Mouse (Mus musculus): ENCODE results near the gene Dock9.
"Not testable (repeated sequence)": the region's sequence is repeated elsewhere in the genome, so short reads cannot be mapped to it uniquely, and the experiment has no call there.

Dock9 gene

DNA sequence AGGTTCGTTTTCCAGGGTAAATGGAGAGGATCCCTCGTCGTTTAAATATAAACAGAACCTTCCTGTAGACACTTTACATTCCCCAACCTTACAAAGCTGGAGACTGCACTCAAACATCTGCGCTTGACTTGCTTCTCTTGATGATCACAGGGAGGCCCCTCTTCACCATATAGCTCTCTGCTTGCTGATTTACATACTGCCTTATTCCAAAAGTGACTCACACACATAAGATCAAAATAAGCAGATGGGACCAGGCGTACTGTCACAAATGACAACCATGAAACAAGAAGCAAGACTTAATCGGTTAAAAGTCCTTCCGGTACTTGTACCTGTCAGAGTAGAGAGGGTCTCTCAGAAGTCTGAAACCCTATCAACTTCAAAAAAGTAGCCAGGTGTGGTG, 63.4 kb downstream of the Dock9 start:
- no peak for DNase-seq

DNA sequence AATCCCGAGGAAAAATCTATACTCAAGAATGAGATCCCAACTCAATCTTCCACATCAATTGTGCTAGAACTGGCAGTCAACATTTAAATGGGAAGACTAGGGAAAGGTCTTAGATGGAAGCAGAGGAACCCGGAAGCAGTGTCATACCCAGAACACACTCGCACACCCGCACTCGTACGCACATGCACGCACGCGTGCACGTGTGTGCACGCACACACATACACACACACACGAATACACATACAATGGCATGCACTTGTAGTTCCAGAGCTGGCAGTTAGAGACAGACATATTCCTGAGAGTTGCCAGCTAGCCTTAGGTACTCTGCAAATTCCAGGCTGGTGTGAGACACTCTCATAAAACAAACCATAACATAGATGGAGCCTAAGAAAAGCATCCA, 63.9 kb downstream of the Dock9 start:
- no peak for DNase-seq

DNA sequence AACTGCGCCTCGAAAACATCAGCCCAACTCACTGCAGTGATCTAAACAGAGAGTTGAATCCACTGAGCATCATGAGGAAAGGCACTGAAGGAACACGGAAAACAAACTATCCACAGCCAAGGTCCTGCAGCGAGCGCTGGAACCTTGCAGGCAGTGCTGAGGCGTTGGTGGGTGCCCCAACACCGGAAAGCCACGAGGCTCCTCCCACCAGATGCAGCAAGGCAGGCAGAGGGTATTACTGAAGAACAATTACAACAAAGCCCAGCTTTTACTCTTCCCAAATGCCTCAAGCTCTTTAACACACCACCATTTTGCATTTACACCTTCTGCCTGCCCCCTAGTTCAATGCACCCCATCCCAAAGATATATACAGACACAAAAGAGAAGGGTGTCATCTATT, 65.4 kb downstream of the Dock9 start:
- no peak for DNase-seq

DNA sequence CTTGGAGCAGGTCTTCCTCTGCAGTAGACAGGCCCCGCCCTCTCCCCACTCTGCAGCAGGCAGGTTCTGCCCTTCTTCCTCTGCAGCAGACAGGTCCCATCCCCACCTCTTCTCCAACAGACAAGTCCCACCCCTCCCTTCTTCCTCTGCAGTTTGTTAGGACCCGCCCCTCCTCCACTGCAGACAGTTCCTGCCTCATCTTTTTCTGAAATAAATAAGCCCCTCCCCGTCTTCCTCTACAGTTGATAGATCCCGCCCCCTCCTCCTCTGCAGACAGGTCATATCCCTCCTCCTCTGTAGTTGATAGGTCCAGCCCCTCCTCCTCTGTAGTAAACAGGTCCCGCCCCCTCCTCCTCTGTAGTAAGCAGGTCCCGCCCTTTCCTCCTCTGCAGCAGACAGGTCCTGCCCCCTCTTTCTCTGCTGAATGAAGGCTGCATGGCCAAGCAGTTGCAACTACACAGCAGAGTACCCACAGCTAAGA, 65.9 kb downstream of the Dock9 start:
- no peak for DNase-seq

DNA sequence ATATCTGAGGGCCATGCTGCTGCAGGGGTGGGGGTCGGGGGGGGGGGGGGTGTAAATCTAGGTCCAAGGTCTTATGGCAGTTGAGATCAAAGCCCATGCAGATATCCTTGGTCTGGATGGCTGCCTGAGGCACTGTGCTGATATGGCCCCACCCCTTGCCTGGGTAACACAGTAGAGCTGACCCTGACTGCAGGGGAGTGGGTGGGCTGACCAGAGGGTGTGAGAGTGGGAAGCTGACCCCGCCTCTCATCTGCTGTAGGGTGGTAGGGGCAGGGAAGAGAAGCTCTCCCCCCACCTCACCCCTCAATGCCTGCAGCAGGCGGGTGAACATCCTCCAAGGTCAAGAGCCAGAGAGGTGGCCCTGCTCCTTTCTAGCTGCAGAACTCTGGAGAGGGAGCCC, 66.7 kb downstream of the Dock9 start:
- no peak for DNase-seq

DNA sequence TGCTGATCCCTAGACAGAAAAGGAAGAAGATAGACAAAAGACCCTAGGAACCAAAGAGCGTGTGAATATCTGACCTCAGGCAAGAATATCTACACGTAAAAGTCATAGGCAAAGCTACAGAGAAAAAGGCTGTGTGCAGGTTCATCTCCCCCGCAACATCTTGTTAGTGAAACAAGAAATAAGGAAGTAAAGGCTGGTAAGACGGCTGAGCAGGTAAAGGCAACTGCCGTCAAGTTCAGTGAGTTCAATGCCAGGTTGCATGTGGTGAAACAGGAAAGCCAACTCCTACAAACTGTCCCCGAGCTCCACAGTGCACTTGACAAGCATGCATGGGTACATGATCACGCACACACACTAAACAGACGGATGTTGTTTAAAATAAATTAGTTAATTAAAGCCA, 69.6 kb downstream of the Dock9 start:
- no peak for DNase-seq

DNA sequence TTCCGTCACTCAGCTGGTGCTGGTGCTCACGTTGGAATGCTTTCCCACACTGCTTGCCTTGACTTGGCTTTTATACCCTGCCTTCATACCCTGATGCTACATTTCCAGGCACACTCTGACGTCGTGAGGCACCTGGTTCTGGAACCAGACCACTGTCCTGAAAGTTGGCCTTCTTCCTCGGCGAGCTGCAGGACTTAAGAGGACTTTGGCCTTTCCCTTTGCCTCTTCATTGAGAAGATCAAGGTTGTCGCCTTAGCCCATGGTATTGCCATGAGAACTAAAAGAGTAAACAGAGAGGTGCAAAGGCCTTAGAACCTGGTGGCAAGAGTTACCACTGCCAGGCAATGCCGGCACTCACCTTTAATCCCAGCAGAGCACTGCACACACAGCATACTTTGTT, 73.1 kb downstream of the Dock9 start:
- no peak for DNase-seq

DNA sequence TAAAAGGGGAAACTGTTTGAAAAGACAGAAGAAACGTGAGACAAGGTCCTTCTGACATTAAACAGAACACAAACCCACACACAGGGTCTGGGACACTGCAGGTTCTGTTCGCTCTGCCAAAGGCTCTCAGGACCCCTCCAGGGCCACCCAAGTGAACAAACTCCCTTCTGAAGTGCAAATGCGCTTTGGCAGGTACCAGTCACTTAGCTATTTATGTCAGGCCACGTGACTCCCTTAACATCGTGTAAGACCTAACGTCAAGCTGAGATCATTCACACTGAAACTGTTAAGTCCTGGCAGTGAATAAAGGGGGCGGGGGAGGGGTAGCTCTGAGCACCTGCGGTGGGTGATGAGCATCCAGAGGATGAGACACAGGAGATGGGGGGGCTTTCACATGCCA, 74.9 kb downstream of the Dock9 start:
- no peak for DNase-seq

DNA sequence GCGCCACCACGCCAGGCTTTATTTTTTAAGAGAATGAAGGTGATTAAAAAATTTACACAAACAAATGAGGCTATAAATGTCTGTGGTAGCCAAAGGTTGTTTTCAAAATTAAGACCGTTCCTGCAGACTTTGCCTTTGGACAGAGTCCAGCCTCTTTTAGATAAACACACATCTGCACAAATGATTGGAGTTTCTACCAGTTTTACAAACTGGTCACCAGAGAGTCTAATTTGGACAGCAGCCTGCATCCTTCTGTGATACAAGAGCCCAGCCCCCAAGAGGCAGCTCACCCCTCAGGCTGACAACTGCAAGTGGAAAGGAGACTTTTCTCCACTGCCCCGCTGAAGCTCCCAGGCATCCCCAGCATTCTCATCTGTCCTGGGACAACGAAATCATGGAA, 76.2 kb downstream of the Dock9 start:
- no peak for DNase-seq

DNA sequence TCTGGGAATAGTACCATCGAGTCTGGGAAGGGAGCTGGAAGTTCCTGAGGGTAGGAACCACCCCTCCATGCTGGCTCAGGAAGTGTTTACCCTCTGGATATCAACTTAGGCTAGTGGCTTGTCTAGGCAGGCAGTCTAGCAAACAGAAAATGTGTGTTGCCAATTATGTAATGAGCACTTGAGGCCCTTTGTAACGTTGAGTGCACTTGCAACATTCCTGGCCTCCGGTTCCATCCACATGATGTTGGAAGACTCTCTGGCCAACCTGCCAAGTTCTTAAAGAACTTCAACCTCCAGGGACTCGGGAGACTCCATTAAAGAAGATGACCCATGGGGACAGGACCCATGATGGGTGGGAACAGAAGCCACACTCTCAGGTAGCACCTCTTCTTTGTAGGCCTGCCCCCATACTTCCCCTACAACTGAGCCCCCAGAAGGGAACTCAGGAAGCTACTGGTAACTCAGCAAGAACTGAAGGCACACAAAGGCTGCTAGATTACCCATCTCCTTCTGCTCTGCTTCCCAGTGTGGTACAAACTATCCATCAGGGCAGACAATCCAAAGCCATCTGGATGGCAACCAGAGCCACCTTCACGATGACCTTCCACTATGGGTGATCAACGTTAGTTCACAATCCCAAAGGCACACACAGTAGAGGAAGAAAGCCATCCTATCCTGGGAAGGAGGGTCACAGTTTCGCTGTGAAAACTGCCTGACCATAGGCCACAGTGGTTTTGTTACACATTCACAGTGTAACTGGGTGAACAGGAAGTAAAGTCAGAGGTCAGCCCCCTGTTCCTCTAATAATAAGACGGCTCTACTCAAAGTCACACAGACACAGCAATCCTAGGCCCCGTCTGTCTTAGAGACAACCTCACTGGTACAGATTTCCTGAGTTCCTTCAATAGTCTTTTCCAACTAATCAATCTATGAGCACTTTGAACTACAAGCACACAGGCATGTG, 77.7 kb downstream of the Dock9 start:
- DNase-seq: no peak

DNA sequence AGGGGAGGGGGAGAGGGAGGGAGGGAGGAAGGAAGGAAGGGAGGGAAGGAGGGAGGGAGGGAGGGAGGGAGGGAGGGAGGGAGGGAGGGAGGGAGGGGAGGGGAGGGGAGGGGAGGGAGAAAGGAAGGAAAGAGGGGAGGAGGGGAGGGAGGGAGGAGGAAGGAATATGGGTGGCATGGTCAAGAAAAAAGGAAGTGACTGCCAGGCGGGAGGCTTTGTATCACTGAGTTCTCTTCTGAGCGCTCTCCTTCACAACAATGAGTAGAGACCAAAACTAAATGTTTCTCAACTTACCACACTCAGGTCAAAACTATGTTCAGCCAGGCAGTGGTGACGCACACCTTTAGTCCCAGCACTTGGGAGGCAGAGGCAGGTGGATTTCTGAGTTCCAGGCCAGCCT, 82.8 kb downstream of the Dock9 start:
- DNase-seq: not testable (repeated sequence)

DNA sequence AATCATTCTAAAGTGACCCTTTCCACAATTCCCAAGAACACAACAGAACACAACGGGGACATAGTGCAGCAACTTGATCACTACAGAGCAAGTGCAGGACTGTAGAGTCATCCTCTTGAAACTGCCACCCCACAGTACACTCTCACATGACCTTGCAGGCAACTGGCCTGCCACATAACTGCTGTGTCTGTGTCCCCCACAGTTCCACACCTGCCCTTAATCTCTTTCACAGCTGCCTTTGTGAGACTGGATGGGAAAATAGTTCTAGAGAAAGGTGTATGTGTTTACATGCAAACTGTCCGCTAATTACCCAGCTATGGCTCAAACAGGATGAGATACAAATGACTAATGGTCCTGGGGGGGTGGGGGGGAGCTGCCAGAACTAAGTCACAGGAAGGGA, 83.4 kb downstream of the Dock9 start:
- no peak for DNase-seq

DNA sequence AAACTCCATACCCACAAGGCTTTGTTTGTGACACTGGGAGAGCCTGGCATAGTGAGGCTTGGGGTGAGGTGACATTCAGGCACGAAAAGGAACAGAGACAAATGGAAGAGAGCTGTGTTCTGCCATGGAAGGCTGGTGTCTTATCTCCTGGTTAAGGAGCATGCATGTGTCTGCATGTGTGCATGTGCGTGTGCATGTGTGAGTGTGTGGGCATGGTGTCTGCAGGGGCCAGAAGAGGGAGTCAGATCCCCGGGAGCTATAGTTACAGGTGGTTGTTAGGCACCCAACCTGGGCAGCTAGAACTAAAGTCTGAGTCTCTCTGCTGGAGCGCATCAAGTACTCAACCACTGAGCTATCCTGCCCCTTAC, 83.8 kb downstream of the Dock9 start:
- DNase-seq: no peak

DNA sequence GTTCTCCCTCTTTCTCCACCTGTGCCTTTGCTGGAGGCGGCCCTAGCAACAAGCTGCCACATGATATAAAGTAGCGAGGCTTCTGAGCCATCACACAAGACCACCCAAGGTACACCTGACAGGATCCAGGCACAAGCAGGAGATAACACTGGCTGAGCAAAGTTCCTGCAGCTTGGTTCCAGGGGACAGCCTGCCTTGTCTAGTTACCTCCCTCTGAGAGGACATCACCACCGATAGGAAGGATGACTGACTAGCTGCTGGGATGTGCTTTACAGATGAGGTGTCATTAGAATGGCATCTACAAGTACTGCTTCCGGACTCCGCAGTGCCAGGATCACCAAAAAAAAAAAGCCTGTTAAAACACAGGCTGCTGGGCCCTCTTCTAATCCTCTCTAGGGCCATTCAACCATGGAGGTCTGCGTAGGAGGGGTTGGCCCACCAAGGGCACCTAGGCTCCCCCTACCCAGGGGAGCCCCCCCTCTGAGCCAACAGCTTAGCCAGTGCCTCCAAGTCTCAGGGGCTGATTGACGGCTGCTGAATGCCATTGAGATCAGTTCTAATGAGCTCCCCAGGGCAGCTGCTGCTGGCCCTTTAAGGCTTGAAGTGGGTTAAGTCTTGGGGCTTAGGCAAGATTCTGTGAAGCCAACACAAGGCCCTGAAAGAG, 84.3 kb downstream of the Dock9 start:
- no peak for DNase-seq

DNA sequence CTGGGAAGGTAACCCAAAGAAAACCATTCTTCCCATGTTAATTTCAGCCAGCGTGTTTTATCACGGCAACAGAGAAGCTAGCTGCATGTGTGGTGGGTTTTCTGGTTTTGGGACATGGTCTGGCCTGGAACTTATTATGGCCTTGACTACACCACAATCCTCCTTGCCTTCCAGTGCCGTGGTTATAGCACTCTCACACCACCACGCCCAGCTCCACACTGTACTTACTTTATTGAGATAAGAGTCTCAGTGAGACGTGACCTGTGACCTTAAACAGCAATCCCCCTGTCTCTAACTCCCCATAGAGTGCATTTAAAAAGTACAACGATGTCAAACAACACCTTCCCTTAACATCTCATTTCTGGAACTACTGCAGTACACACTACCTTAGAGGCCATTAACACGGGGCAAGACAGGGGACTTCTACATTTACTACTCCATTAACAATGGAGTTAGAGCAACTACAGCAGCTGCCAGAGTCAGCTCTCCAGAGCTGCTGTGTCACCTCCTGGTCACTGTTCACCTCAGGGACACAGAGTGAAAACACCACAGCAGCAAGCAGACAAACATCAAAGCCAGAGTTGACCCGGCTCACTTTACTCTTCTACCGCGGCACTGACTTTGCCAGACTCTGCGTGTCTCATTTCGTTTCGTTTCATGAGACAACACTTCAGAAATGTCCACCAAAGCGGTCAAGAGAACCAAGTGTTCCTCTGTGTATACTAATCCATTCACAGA, 86.4 kb downstream of the Dock9 start:
- no peak for DNase-seq

DNA sequence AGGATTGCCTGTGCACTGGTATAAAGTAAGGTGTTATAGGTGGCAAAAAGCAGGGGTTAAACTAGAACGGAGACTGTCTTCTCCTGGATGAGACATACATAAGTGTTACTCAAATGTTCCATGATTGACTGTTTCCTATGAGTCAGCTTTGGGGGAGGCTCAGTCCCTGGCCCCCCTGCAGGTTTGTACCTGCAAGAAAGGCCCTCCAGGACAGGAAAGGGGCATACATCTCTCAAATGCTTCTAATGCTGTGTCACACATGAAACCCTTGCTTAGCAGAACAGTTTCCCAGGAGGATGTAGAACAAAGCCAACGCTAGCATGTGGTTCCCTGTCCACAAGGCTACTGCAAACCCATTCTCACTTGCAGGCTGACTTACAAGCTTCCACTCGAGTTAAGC, 87.5 kb downstream of the Dock9 start:
- no peak for DNase-seq

DNA sequence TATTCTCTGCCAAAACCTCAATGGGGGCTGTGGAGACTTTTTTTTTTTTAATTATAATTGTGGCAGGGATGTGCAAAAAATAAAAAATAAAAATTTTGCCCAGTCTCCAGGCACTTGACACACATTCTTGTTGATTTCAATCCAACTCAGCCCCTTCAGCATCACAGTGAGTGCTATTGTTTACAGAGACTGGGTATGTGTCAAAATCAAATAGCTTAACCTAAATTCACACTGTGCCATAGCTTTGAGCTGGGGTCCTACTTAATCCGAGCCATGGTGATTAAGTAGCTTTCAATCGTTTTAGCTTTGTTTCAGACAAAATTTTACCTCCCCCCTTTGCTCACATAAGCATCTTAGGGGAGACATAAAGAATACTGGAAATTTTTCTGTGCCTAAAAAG, 89.4 kb downstream of the Dock9 start:
- no peak for DNase-seq

DNA sequence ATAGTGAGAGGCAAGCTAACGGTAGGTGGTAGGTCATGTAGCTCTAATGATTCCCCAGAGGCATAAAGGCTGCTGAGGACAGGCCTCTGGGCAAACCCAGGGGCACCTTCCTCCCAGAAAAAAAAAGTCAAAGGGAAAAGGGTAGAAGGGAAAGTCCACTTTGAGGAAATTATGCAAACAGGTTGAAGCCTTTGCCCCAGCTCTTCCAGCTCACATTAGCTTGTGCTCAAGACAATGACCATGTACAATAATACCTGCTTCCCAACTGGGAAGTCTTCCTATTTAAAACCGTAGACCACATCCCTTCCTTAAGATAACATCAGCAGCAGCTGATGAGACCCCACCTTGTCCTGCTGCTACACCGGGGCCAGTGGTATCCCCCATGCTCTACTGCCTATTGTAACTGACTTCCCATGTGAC, 91.1 kb downstream of the Dock9 start:
- no peak for DNase-seq

DNA sequence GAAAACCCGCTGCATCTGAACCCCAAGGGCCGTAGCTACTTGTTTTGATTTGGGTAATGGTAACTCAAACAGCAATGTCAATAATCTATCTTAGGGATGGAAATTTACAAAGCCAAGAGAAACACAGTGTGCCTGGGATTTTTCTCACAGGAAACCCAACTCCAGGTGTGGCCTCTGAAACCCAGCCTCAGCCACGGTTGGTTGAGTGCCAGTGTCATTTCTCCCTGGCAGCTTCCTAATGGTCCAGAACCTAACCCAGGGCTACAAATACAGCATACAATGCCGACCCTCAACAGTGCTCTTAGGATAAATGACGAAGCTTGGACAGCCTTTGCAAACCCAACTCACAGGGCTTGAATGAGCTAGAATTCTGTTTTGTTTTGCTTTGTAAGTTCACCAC, 92.0 kb downstream of the Dock9 start:
- no peak for DNase-seq

DNA sequence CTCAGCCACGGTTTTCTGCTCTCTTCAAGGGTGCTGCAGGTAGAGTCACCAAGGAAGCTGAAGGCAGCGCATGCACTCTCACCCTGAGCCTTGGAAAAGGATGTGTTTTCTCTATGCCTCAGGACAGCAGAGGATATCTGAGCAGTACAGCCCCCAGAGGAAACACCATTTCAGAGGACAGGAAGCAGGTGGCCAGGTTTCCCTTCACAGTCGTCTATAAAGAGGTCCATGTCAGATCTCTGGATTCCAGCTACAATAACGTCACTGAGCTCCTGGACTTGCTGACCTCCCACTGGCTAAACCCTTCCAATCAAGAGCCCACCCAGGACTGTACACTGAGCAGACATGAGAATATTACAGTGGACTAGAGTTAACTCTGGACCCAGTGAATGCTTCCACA, 95.1 kb downstream of the Dock9 start:
- no peak for DNase-seq

DNA sequence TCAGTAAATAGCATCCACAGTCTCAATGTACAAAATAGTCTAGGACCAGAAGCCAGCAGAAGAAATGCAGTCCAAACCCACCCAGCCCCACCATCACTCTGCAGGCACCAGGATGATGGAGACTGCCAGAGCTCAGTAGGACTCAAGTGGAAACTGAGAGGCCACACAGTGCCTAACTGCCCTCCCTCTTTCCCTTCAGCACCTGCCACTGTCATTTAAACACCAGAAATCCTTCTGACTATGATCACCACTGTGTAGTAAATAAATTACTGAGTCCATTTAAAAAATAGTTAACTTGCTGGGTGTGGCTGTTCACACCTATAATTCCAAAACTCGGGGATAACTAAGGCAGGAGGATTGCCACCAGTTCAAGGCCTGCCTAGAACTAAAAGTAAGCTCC, 97.6 kb downstream of the Dock9 start:
- DNase-seq: no peak

DNA sequence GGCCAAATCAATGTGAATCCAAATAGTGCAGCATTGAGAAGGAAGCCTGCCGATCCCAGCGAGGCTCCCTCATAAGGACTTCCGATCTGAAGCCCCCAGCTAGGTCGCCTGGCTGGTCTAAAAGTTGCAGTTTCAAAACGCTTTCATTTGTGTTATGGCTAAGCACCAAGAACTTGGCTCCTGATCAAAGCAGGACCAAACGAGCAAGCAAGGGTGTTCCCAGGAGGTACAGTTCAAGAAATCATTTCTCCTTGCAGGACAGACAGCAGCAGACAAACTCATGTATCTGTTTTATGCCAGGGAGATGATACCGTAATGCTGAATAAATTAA, 99.1 kb downstream of the Dock9 start:
- no peak for DNase-seq

DNA sequence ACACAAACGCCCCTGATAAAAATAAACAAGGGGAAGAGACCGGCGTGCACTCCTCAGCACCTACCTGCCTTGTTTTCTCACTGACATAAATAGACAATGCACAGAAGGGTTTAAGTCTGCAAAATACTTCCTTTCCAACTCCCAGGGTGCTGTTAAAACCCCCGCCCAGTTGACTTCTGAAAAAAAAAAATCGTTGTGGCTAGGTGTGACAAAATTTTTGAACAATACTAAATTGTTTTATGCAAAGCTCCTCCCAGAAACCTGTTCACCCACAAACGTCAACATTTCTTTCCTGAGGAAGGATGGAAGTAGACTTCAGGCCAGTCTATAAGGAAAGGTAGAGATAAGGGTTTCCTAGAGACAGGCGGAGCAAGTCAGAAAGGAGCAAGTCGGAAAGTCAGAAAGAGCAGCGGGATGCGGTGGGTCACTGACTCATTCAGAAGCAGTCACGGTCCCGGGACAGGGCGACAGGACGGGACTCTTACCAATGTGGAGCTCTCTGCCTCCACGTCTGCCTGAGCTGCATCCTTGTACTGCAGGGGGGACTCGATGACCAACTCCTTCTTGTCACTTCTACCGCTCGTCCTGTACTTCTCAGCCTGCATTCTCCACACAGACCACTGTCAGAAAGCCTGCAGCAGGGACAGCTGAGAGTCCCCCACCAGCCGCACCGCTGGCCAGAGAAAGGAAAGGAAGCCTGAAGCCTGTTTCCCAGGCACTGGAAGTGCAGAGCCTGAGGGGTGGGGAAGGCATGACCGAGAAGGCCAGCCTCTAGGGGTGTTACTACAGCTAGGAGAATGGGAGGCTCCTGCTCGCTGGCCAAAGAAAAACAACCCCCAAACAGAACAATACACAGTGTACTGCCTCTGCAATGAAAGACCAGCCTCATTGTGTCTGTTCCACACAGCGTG, 99.7 kb downstream of the Dock9 start:
- no peak for DNase-seq

Data from cerebellum, adult 9-10 months (tissue).